Mouse (Mus musculus) Patski (cell line): Measurements from ENCODE around the gene Mpp4. TPM values are rescaled to one million over a fixed set of nuclear protein-coding genes. Genes with fewer than 3 reads are reported as not detected.
A peak's percentile ranks its signal among the peaks of the same experiment; 100 is the strongest.

Source experiments
- ATAC-seq: fragments of 100-300 bp; one replicate; pipeline ENCODE4 v1.8.0; 2021
- CTCF ChIA-PET: fragments of 350-600 bp; sonication (Branson Sonifier 250); formaldehyde crosslinking; loops from one replicate; lab custom pipeline; 2022; ENCODE audit warnings: inconsistent platforms; lab: Charles Lee
- POLR2A ChIA-PET: fragments of 350-600 bp; sonication (Branson Sonifier 250); formaldehyde crosslinking; loops from one replicate; lab custom pipeline; 2022; ENCODE audit warnings: antibody characterized with exemption, inconsistent platforms; lab: Charles Lee
- DNase-seq: peaks from one replicate; pipeline ENCODE4 v3.0.0-alpha.2; 2011; ENCODE audit warnings: low read depth, low spot score
- H3K27me3 ChIP-seq: fragments of 371-371 bp; one replicate; pipeline ENCODE4 v1.5.1; 2021
- CTCF ChIP-seq: fragments of 100-300 bp; IDR thresholded peaks from one replicate; pipeline ENCODE4 v1.5.1; 2021
- in situ Hi-C: fragments of 300-500 bp; cut with MboI; formaldehyde crosslinking; loops from 3 replicates; pipeline ENCODE4 v1.11.1; 2018; ENCODE audit warnings: low pct_unique_long_range_greater_than_20kb, mixed read lengths
- polyA plus RNA-seq: library from polyadenylated mRNA; unstranded; gene quantifications from one replicate; pipeline ENCODE4 v1.2.3, GENCODE M21; 2021

Mpp4 gene
- 0.67 TPM for polyA plus RNA-seq

DNA sequence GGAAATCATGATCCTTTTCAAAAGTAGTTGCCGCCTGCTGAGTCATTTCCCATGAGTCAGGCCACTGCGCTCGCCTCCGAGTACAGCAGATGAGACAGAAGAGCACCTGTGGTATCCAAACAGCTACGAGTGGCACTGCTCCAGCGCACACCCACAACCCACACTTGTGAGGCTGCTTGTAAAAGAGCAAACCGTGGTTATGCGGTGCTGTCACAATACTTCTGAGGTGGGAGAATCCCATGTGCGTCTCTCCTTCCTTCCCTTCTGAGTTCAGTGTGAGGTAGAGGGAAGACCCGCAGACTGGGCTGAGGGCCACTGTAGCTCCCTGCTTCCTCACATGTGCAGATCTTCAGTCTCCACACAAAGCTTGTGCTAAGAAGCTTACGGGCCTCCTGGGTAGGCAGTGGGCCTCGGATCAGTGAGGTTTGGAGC, at the start of gene Mpp4:
Mpp4 (minus strand) TSS at position 360 of the 432 bp plus-strand sequence.
- POLR2A ChIA-PET, result interaction anchor here (0.6 kb wide), 1 partner anchor 12 kb away, joined by 3 read pairs; no protein-coding TSS in a partner anchor

DNA sequence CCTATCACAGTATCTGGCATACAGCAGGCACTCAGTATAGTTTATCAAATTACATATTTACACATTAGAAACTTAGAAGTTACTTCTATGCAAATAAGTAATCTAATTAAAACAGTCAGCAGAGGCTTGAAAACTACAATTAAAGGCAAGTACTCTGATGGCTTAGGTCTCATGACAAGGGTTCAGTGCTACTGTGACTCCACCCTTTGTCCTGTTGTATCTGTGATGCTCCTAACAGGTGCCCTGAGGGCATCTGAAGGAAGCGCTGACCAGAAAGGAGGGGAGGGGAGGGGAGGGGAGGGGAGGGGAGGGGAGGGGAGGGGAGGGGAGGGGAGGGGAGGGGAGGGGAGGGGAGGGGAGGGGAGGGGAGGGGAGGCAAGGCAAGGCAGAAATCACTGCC, 49.8 kb upstream of the Mpp4 start:
- POLR2A ChIA-PET, result no interaction called here
- no peak for TF ChIP-seq CTCF
- ATAC-seq (no peak), DNase-seq (no peak)
- CTCF ChIA-PET, result no interaction called here
- no peaks in the 10 kb centered on the region for H3K27me3 ChIP-seq
- in situ Hi-C loops, result no loop called here

More for the DNA sequence above, at the start of gene Mpp4:
- ATAC-seq (peak; percentile 90), DNase-seq (peak; percentile 67)
- no peaks in the 10 kb centered on the region for H3K27me3 ChIP-seq
- TF ChIP-seq CTCF, result no peak
- in situ Hi-C loops, result no loop called here
- CTCF ChIA-PET, result interaction anchor here (0.7 to 2.7 kb wide), 5 partner anchors 10 to 74 kb away, joined by 3 to 8 read pairs (median 3); partner anchors contain the start of gene Als2

DNA sequence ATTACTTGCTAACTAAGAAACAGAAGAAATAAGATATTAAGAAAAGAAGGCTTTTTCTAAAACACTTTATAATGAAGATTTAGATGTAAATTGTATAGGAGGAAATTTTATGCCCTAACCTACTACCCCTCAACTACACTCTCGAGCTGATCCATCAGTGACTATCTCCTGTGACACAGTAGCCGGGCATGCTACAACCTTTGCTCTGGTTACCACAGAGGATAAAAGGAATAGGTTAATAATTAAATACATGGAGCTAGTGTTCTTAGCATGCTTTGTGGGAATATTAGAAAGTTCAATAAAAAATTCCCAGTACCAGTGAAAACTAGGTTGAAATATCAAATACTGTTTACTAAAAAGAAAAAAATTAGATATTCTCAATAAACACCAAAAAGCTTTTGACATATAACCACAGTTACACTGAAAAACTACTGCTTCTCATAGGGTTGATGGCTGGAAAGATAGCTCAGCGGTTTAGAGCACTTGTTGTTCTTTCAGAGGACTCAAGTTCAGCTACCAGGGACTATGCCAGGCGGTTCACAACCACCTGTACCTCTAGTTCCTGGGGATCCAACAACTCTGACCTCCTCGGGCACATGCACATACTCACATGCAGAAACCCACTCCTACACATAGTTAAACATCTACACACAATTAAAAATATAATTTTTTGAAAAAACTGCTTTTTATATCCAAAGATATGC, 49.0 kb upstream of the Mpp4 start:
- ATAC-seq, result no peak
- ChIA-PET POLR2A (no interaction called here), CTCF (interaction anchor here (1.5 kb wide), 1 partner anchor 13 kb away, joined by 5 read pairs; no protein-coding TSS in a partner anchor)
- TF ChIP-seq CTCF, result no peak
- in situ Hi-C loops, result no loop called here
- H3K27me3 ChIP-seq, result no peaks in the 10 kb centered on the region
- DNase-seq, result no peak

DNA sequence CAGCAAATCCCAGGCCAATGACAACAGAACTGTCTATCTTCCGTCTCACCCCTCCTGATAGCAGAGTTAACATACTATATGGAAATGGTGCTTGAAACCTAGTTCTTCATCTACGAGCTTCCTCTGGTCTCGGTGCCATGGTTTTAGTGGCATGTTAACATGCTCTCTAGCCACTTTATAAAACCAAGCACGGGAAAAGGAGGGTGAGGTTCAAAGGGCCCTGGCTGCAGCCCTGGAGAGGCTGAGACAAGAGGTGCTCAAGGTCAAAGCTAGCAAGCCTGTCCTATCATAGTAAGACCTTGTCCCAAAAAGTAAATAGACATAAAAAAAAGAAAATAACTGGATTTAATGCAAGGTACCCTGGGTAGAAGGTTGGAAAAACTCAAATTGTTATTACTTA, 48.5 kb upstream of the Mpp4 start:
- in situ Hi-C loops, result no loop called here
- ATAC-seq, result no peak
- ChIA-PET POLR2A (interaction anchor here (0.8 kb wide), 1 partner anchor 24 kb away, joined by 3 read pairs; no protein-coding TSS in a partner anchor), CTCF (interaction anchor here (1.0 to 1.5 kb wide), 2 partner anchors 12 to 25 kb away, joined by 3 to 5 read pairs; partner anchors contain the start of gene Als2)
- no peaks in the 10 kb centered on the region for H3K27me3 ChIP-seq
- TF ChIP-seq CTCF, result no peak
- no peak for DNase-seq

DNA sequence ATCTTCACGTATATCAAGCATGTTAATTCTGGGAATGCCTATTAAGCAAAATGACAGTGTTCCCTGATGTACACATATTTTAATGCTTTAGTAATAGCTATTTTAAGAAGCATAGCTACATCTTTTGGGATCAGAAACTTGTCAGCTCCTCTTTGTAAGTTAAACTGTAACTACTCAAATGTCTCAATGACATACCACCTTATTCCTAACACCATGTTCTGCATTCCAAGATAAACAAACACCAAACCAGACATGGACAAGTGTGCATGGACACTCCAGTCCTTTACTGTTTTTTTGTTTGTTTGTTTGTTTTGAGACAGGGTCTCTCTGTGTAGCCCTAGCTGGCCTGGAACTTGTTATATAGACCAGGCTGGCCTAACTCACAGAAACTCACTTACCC, 45.1 kb upstream of the Mpp4 start:
- DNase-seq, result no peak
- CTCF ChIA-PET, result interaction anchor here (1.1 to 1.7 kb wide), 5 partner anchors 9 to 30 kb away, joined by 3 to 5 read pairs (median 4); partner anchors contain the start of gene Als2
- POLR2A ChIA-PET, result no interaction called here
- in situ Hi-C loops, result no loop called here
- TF ChIP-seq CTCF, result no peak
- ATAC-seq, result no peak
- no peaks in the 10 kb centered on the region for H3K27me3 ChIP-seq

DNA sequence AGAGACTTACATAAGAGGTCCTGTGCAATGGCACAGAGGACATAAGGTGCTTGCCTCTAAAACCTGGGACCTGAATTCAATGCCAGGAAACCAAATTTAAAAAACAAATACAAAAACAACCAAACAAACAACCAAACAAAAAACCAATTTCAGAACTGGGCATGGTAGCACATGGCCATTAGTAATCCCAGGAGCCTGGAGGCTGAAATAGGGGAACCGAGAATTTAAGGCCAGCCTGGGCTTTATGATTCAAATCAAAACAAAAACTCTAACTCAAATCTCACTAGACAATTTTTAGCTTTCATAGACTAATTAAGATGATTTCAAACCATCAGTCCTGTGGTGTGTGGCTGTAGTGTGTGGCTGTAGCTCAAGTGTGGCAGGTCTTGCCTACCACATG, 41.3 kb upstream of the Mpp4 start:
- POLR2A ChIA-PET, result interaction anchor here (0.6 kb wide), 1 partner anchor 459 kb away, joined by 3 read pairs; no protein-coding TSS in a partner anchor
- ATAC-seq (no peak), DNase-seq (no peak)
- in situ Hi-C loops, result no loop called here
- no peaks in the 10 kb centered on the region for H3K27me3 ChIP-seq
- no peak for TF ChIP-seq CTCF
- CTCF ChIA-PET, result interaction anchor here (1.7 kb wide), 1 partner anchor 17 kb away, joined by 5 read pairs; no protein-coding TSS in a partner anchor

DNA sequence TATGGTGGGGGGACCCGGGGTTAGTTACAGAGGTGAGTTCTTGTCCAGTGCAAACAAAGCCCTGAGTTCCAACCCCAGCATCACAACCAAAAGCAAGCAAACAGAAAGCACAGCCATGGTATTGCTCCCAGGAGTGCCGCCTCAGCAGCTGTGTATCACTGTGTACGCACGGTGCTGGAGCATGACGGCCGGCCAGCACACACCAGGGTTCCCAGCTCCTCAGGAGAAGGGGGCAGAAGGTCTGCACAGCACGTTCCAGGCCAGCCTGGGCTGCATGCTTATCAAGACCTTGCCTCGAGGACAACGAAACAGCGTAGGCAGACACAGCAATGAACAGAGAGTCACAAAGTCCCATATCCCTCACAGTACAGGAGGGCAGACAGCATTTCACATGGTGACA, 39.2 kb upstream of the Mpp4 start:
- DNase-seq (no peak), ATAC-seq (no peak)
- POLR2A ChIA-PET, result no interaction called here
- TF ChIP-seq CTCF, result no peak
- in situ Hi-C loops, result no loop called here
- no peaks in the 10 kb centered on the region for H3K27me3 ChIP-seq
- CTCF ChIA-PET, result interaction anchor here (1.2 to 1.5 kb wide), 3 partner anchors 13 to 25 kb away, joined by 3 to 4 read pairs (median 3); no protein-coding TSS in a partner anchor

DNA sequence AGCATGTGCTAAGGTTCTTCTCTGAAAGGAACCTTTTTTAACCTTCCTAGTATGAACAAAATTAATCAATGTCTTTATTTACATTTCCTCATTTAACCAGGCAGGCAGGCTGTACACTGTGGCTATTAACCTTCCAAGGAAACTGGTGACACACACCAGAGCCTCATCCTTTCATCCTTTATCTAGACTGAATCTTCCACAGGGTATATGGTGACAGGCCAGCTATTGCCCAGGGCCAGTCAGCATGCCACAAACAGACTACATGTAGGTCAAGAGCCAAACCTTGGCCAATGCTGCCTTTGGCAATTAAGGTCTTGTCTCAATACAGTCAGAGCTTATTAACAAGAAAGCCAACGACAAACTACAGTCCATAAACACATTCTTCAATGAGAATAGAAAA, 38.4 kb upstream of the Mpp4 start:
- no peak for TF ChIP-seq CTCF
- no peaks in the 10 kb centered on the region for H3K27me3 ChIP-seq
- in situ Hi-C loops, result no loop called here
- ChIA-PET CTCF (interaction anchor here (1.4 kb wide), 1 partner anchor 12 kb away, joined by 3 read pairs; no protein-coding TSS in a partner anchor), POLR2A (no interaction called here)
- no peak for ATAC-seq
- DNase-seq, result no peak

DNA sequence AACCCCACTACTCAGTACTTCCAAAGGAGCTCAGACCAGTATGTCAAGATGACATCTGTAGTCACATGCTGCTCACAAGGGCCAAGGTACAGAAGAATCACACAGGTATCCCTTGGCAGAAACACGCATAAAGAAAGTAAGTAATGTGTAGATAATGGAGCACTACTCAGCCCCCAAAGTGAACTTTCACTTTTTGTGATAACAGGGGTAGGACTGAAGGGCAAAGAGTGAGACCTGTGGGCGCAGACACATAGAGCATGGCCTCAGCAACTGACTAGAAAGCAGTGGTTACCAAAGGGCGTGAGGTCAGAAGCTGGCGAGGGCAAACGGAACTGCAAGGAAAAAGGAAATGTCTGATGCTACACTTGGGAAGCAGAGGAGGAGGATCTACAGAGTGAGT, 37.8 kb upstream of the Mpp4 start:
- in situ Hi-C loops, result no loop called here
- CTCF ChIA-PET, result interaction anchor here (1.4 kb wide), 1 partner anchor 11 kb away, joined by 3 read pairs; no protein-coding TSS in a partner anchor
- TF ChIP-seq CTCF, result no peak
- DNase-seq (no peak), ATAC-seq (no peak)
- no peaks in the 10 kb centered on the region for H3K27me3 ChIP-seq
- POLR2A ChIA-PET, result no interaction called here

DNA sequence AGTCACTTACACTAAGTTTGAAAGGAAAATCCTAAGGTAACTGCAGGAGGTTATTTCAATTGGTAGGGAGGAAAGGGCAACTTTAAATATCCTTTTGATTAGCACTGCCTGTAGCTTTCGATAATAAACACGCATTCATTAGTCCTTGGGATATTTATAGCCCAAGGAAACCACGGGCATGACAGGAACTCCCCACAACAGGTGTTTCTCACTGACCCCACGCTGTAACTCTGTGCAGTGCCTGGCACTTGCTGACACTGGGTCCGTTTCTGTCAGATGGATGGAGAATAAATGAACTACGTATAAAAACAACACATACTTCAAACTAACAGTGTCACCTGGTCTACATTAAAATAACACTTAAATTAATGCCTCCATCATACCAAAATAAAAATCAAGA, 31.8 kb upstream of the Mpp4 start:
- in situ Hi-C loops, result no loop called here
- no peaks in the 10 kb centered on the region for H3K27me3 ChIP-seq
- TF ChIP-seq CTCF, result no peak
- POLR2A ChIA-PET, result no interaction called here
- CTCF ChIA-PET, result interaction anchor here (0.8 kb wide), 1 partner anchor 146 kb away, joined by 3 read pairs; no protein-coding TSS in a partner anchor
- ATAC-seq (no peak), DNase-seq (no peak)

DNA sequence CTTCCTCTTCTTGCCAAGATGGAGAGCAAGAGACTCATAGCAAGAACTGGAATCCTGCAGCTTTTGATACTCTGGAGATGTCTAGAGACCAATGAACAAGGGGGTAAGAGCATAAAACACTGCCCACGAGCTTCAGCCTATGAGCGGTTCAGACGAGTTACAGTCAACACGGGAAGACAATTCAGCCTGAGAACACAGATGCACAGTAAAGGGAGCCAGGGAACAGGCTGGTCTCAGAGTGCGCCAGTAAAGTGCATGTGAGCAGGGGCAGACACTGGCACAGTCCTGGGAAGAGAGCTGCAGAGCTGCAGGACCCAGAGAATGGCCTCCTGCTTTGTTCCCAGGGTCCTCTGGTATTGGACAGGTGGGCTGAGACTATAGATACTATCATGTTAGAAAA, 24.6 kb upstream of the Mpp4 start:
- in situ Hi-C loops, result no loop called here
- CTCF ChIA-PET, result interaction anchor here (0.8 kb wide), 1 partner anchor 10 kb away, joined by 4 read pairs; no protein-coding TSS in a partner anchor
- POLR2A ChIA-PET, result interaction anchor here (1.4 kb wide), 1 partner anchor 24 kb away, joined by 3 read pairs; no protein-coding TSS in a partner anchor
- ATAC-seq (no peak), DNase-seq (no peak)
- H3K27me3 ChIP-seq, result no peaks in the 10 kb centered on the region
- no peak for TF ChIP-seq CTCF
